Mouse (Mus musculus) bone marrow, adult 2 months (tissue): Measurements from ENCODE around the gene Iqsec1.

Experiments used
- CTCF ChIP-seq: fragments of 200-500 bp; IDR thresholded peaks from 2 replicates; pipeline ENCODE4 v1.5.1; 2011; ENCODE audit warnings: low read length, control low read depth; ENCODE audit not compliant: control insufficient read depth, insufficient read depth
- POLR2A ChIP-seq: fragments of 200-500 bp; IDR thresholded peaks from 2 replicates; pipeline ENCODE4 v1.6.1; 2011; ENCODE audit warnings: low read depth, mild to moderate bottlenecking, control low read depth, low read length, borderline replicate concordance; ENCODE audit not compliant: control insufficient read depth

GRCm38 (mm10) chr6:90750091-90750490 lies 238.4 kb downstream of the Iqsec1 start:
- TF ChIP-seq POLR2A (no peak), CTCF (no peak)
